Mouse (Mus musculus) lung, embryonic 14.5 days (tissue): Measurements from ENCODE around the gene Itga2b. TPM values are rescaled to one million over a fixed set of nuclear protein-coding genes. Genes with fewer than 3 reads are reported as not detected.

ENCODE experiments used
- ATAC-seq: fragments of 200-750 bp; cut with Nextera tagmentation; 2 replicates; pipeline ENCODE4 v1.8.0; 2017; ENCODE audit warnings: mild to moderate bottlenecking, moderate TSS enrichment, moderate library complexity; ENCODE audit not compliant: insufficient read depth
- DNase-seq: peaks from one replicate; pipeline ENCODE4 v3.0.0-alpha.2; 2015
- H3K27ac ChIP-seq: fragments of 300-500 bp; sonication (generic); 2 replicates; pipeline ENCODE4 v1.5.1; 2014; ENCODE audit warnings: low read depth, mild to moderate bottlenecking, moderate library complexity
- H3K27me3 ChIP-seq: fragments of 300-500 bp; sonication (generic); 2 replicates; pipeline ENCODE4 v1.6.1; 2014; ENCODE audit warnings: low read length, control low read depth; ENCODE audit not compliant: insufficient read depth
- H3K36me3 ChIP-seq: fragments of 300-500 bp; sonication (generic); 2 replicates; pipeline ENCODE4 v1.6.1; 2014; ENCODE audit warnings: control low read depth; ENCODE audit not compliant: insufficient read depth
- H3K4me1 ChIP-seq: fragments of 300-500 bp; sonication (generic); 2 replicates; pipeline ENCODE4 v1.6.1; 2014; ENCODE audit warnings: antibody characterized with exemption, control low read depth; ENCODE audit not compliant: insufficient read depth
- H3K4me2 ChIP-seq: fragments of 300-500 bp; sonication (generic); 2 replicates; pipeline ENCODE4 v1.6.1; 2014; ENCODE audit warnings: mild to moderate bottlenecking
- H3K4me3 ChIP-seq: fragments of 300-500 bp; sonication (generic); 2 replicates; pipeline ENCODE4 v1.5.1; 2014; ENCODE audit warnings: low read depth, low read length
- H3K9ac ChIP-seq: fragments of 300-500 bp; sonication (generic); 2 replicates; pipeline ENCODE4 v1.6.1; 2014
- H3K9me3 ChIP-seq: fragments of 300-500 bp; sonication (generic); 2 replicates; pipeline ENCODE4 v1.6.1; 2016; ENCODE audit warnings: low read depth, low read length, control low read depth
- CTCF ChIP-seq: IDR thresholded peaks from 2 replicates; pipeline ENCODE4 v1.5.1; 2016; ENCODE audit warnings: antibody characterized with exemption, low read depth
- WGBS: fragments of 180-500 bp; shearing (Covaris S2); extraction: QIAGEN DNeasy Blood & Tissue Kit; methylation state at CpG from one replicate; pipeline ENCODE4 v1.1.7; 2014; 5-methylcytosine and 5-hydroxymethylcytosine counted together
- polyA plus RNA-seq: library from polyadenylated mRNA; unstranded; fragments of >200 nt; fragmentation: Nextera tagmentation; extraction: Ambion mirVana; gene quantifications from 2 replicates; pipeline ENCODE4 v1.2.1, GENCODE M21; 2014

Gene Itga2b
- polyA plus RNA-seq = 10.1 and 10.7 TPM in 2 replicates

- H3K4me1 ChIP-seq = peaks cover 16% of the 10 kb centered on the region; the same call in 1 of the 2 replicates
- no peaks in the 10 kb centered on the region for H3K9me3 ChIP-seq
- no peak for TF ChIP-seq CTCF
- no peak within 1 kb of the TSS for H3K4me3 ChIP-seq
- no peaks in the 10 kb centered on the region for H3K36me3 ChIP-seq
- H3K27me3 ChIP-seq = no peaks in the 10 kb centered on the region
- 0 out of 2 replicates have a peak within 1 kb of the TSS, but pooled peaks have one; percentile 3 for H3K4me2 ChIP-seq
- no peak within 1 kb of the TSS for H3K27ac ChIP-seq
- whole genome bisulfite sequencing = 53% methylated on average over 11 of the region's 11 CpGs
- ATAC-seq = no peak
- no peak within 1 kb of the TSS for H3K9ac ChIP-seq
- DNase-seq = no peak
These were observed at the start of gene Itga2b for GRCm38 (mm10) chr11:102469648-102470357. Itga2b (minus strand) TSS chr11:102470122.

GRCm38 (mm10) chr11:102514793-102515424 is 45.0 kb upstream of the Itga2b start:
- Histone ChIP-seq H3K4me2 (no peak overlapping the region), H3K9me3 (no peaks in the 10 kb centered on the region), H3K4me1 (no peaks in the 10 kb centered on the region), H3K4me3 (no peak overlapping the region), H3K27me3 (no peaks in the 10 kb centered on the region), H3K27ac (no peak overlapping the region), H3K9ac (no peak overlapping the region), H3K36me3 (peaks cover 29% of the 10 kb centered on the region; the same call in 1 of the 2 replicates)
- 89% methylated on average over 1 of the region's 1 CpGs for WGBS
- ATAC-seq = no peak
- TF ChIP-seq CTCF = no peak
- no peak for DNase-seq

DNA sequence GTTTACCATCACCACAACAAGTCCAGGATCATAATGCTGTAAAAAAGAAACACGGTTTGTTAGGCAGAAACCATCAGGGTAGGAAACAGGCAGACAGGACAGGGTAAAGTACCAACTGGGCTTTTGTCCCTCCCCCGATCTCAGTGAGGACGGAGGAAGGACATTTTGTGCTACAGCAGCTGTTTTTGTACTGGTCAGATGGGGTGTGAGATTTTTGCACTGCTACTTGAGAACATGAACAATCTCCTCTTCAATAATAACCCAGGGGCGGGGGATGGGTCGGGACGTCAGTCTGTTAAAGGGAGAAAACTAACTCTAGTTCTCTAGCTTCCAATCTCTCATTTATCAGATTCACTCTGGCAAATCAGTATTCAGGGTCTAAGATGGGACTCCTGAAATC is 40.3 kb upstream of the Itga2b start:
- H3K27ac ChIP-seq = no peak overlapping the region
- no peak for TF ChIP-seq CTCF
- ATAC-seq (no peak), DNase-seq (no peak)
- no peak overlapping the region for H3K9ac ChIP-seq
- no peaks in the 10 kb centered on the region for H3K9me3 ChIP-seq
- peaks cover 23% of the 10 kb centered on the region for H3K36me3 ChIP-seq
- H3K4me2 ChIP-seq = no peak overlapping the region
- no peaks in the 10 kb centered on the region for H3K27me3 ChIP-seq
- 69% methylated on average over 6 of the region's 6 CpGs for WGBS
- no peaks in the 10 kb centered on the region for H3K4me1 ChIP-seq
- no peak overlapping the region for H3K4me3 ChIP-seq

- Histone ChIP-seq H3K36me3 (peaks cover 64% of the 10 kb centered on the region), H3K4me1 (no peaks in the 10 kb centered on the region), H3K9ac (no peak overlapping the region), H3K9me3 (no peaks in the 10 kb centered on the region), H3K4me2 (no peak overlapping the region), H3K4me3 (no peak overlapping the region), H3K27ac (no peak overlapping the region), H3K27me3 (no peaks in the 10 kb centered on the region)
- WGBS = 55% methylated on average over 2 of the region's 2 CpGs
- DNase-seq (no peak), ATAC-seq (no peak)
- no peak for TF ChIP-seq CTCF
These were observed 26.8 kb upstream of the Itga2b start for GRCm38 (mm10) chr11:102496732-102497131.

GRCm38 (mm10) chr11:102496206-102496605 is 26.3 kb upstream of the Itga2b start:
- no peaks in the 10 kb centered on the region for H3K9me3 ChIP-seq
- H3K4me1 ChIP-seq = no peaks in the 10 kb centered on the region
- no peak for DNase-seq
- H3K27ac ChIP-seq = no peak overlapping the region
- no peak for TF ChIP-seq CTCF
- peaks cover 63% of the 10 kb centered on the region for H3K36me3 ChIP-seq
- WGBS = 88% methylated on average over 2 of the region's 2 CpGs
- no peak overlapping the region for H3K4me2 ChIP-seq
- no peak overlapping the region for H3K9ac ChIP-seq
- no peak for ATAC-seq
- no peaks in the 10 kb centered on the region for H3K27me3 ChIP-seq
- H3K4me3 ChIP-seq = no peak overlapping the region

DNA sequence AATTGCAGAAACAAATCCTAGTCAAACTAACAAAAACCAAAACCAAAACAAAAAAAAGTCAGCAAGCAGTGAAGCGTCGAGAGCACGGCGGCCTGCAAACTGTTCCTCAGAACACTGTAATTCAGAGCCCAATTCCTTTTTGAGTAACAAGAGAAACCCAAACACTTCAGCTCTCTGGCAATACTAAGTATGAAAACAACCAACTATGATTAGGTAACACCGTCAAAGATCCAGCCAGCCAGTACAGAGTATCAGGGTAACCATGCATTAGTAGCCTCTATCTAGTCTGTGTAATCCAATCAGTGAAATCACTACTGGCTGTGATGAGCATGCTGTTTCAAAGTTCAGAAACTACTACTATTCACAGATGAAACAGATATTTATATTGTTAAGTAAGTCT is 25.8 kb upstream of the Itga2b start:
- no peaks in the 10 kb centered on the region for H3K9me3 ChIP-seq
- no peak overlapping the region for H3K4me2 ChIP-seq
- H3K4me3 ChIP-seq = no peak overlapping the region
- no peaks in the 10 kb centered on the region for H3K4me1 ChIP-seq
- no peak for TF ChIP-seq CTCF
- ATAC-seq (no peak), DNase-seq (no peak)
- no peak overlapping the region for H3K9ac ChIP-seq
- no peak overlapping the region for H3K27ac ChIP-seq
- H3K27me3 ChIP-seq = no peaks in the 10 kb centered on the region
- WGBS = 95% methylated on average over 5 of the region's 5 CpGs
- peaks cover 58% of the 10 kb centered on the region for H3K36me3 ChIP-seq

- TF ChIP-seq CTCF = no peak
- H3K4me1 ChIP-seq = no peaks in the 10 kb centered on the region
- H3K4me3 ChIP-seq = no peak overlapping the region
- H3K36me3 ChIP-seq = peaks cover 52% of the 10 kb centered on the region
- H3K4me2 ChIP-seq = no peak overlapping the region
- H3K9ac ChIP-seq = no peak overlapping the region
- H3K27ac ChIP-seq = no peak overlapping the region
- ATAC-seq (no peak), DNase-seq (no peak)
- 91% methylated on average over 6 of the region's 6 CpGs for WGBS
- H3K9me3 ChIP-seq = no peaks in the 10 kb centered on the region
- no peaks in the 10 kb centered on the region for H3K27me3 ChIP-seq
These were observed 25.2 kb upstream of the Itga2b start for GRCm38 (mm10) chr11:102495114-102495513.
